Mouse (Mus musculus) embryonic facial prominence, embryonic 14.5 days (tissue): ENCODE measurements at regions not wholly inside any gene's neighbourhood (a gene's known extent, or its start where the extent isn't known, plus 50 kb on each side); places are given as distances from the start of the nearest gene placed in this dataset.

Experiments used
- ATAC-seq: fragments of 200-750 bp; cut with Nextera tagmentation; 2 replicates; pipeline ENCODE4 v1.8.0; 2017; ENCODE audit warnings: low read depth, moderate number of reproducible peaks, moderate TSS enrichment
- DNase-seq: peaks from one replicate; pipeline ENCODE4 v3.0.0-alpha.2; 2015; ENCODE audit warnings: low spot score
- H3K27ac ChIP-seq: fragments of 300-500 bp; sonication (generic); replicated peaks from 2 replicates; pipeline ENCODE4 v1.5.1; 2014; ENCODE audit warnings: low read depth, mild to moderate bottlenecking, low read length, moderate library complexity
- H3K27me3 ChIP-seq: fragments of 300-500 bp; sonication (generic); replicated peaks from 2 replicates; pipeline ENCODE4 v1.6.1; 2014; ENCODE audit warnings: low read length; ENCODE audit not compliant: control insufficient read depth, insufficient read depth
- H3K36me3 ChIP-seq: fragments of 300-500 bp; sonication (generic); 2 replicates; pipeline ENCODE4 v1.6.1; 2014; ENCODE audit warnings: low read length, mixed read lengths; ENCODE audit not compliant: control insufficient read depth, insufficient read depth
- H3K4me1 ChIP-seq: fragments of 300-500 bp; sonication (generic); 2 replicates; pipeline ENCODE4 v1.6.1; 2014; ENCODE audit warnings: antibody characterized with exemption, low read length; ENCODE audit not compliant: control insufficient read depth, insufficient read depth
- H3K4me2 ChIP-seq: fragments of 300-500 bp; sonication (generic); 2 replicates; pipeline ENCODE4 v1.6.1; 2014; ENCODE audit warnings: low read depth, mild to moderate bottlenecking, low read length, moderate library complexity, mixed read lengths
- H3K4me3 ChIP-seq: fragments of 300-500 bp; sonication (generic); 2 replicates; pipeline ENCODE4 v1.5.1; 2014; ENCODE audit warnings: low read depth, mild to moderate bottlenecking, low read length
- H3K9ac ChIP-seq: fragments of 300-500 bp; sonication (generic); 2 replicates; pipeline ENCODE4 v1.6.1; 2014; ENCODE audit warnings: low read depth, mild to moderate bottlenecking, low read length, moderate library complexity, mixed read lengths
- H3K9me3 ChIP-seq: fragments of 300-500 bp; sonication (generic); 2 replicates; pipeline ENCODE4 v1.6.1; 2016; ENCODE audit warnings: low read length; ENCODE audit not compliant: control insufficient read depth
- WGBS: fragments of 180-500 bp; shearing (Covaris S2); extraction: QIAGEN DNeasy Blood & Tissue Kit; methylation state at CpG from one replicate; pipeline ENCODE4 v1.1.7; 2014; 5-methylcytosine and 5-hydroxymethylcytosine counted together

DNA sequence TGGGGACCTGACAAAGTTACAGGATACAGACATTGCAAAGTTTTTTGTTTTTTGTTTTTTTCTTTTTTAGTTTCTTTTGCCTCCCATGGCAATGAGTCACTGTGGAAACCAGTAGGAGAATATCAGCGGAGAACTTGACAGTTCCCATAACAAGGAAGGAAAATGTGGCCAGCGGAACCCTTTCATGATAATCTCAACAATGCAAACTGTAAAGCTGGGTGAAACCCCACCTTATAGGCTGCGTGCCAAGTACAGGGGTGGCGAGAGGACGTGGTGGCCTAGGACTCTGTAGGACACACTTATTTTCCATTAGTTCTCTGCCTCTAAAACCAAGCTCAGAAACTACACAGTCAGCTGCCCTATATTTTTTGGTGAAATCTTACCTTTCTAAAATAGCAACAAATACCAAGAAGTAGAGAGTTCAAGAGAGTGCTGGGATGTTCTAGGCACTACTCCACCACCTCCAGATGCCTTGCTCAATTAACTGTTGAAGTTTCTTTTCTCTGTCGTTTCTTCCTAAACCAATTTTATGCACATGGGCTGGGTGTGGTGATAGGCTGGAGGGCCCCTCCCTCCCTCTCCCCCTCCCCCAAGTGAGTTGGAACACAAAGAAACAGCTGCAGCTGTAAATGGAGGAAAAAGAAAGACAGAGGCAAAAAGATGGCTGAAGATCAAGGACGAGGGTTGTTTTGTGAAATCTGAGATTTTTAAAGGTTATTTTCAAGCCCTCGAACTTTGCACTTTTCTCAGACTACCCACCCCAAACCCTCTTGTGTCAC lies 201.0 kb upstream of the Kbtbd8 start:
- H3K9me3 ChIP-seq = no peaks in the 10 kb centered on the region
- H3K4me3 ChIP-seq = no peak overlapping the region
- ATAC-seq (no peak), DNase-seq (peak; percentile 70)
- no peaks in the 10 kb centered on the region for H3K36me3 ChIP-seq
- H3K4me2 ChIP-seq = no peak overlapping the region
- 52% methylated on average over 8 of the region's 8 CpGs for WGBS
- H3K27ac ChIP-seq = no peak overlapping the region
- H3K27me3 ChIP-seq = no peaks in the 10 kb centered on the region
- no peak overlapping the region for H3K9ac ChIP-seq
- peaks cover 12% of the 10 kb centered on the region; the same call in 1 of the 2 replicates for H3K4me1 ChIP-seq

GRCm38 (mm10) chr6:94911836-94912235 lies 205.2 kb upstream of the Kbtbd8 start:
- DNase-seq (peak; percentile 79), ATAC-seq (no peak)
- Histone ChIP-seq H3K36me3 (no peaks in the 10 kb centered on the region), H3K4me3 (no peak overlapping the region), H3K9me3 (no peaks in the 10 kb centered on the region), H3K4me2 (no peak overlapping the region), H3K4me1 (peaks cover 12% of the 10 kb centered on the region; the same call in 1 of the 2 replicates), H3K9ac (no peak overlapping the region), H3K27me3 (no peaks in the 10 kb centered on the region), H3K27ac (peak overlapping the region; percentile 75)
- 43% methylated on average over 3 of the region's 3 CpGs for WGBS

DNA sequence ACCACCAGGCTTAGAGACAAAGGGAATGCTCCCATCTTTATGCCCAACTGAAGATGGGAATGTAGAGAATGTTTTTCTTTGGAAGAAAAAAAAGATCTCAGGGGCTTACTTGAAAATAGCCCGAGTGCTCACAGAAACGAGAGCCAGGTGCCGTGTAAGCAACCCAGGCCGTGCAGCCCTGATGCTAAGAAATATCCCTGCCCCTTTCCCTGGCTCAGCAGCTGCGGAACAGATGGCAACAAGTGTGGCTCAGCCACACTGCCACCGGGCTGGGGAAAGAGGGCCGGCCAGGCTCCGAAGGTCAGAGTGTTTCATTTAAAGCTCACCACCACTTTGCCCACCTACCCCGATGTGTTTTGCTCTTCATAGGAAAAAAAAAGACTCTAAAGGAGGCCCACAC lies 205.7 kb upstream of the Kbtbd8 start:
- WGBS = 12% methylated on average over 9 of the region's 9 CpGs
- Histone ChIP-seq H3K9me3 (no peaks in the 10 kb centered on the region), H3K36me3 (no peaks in the 10 kb centered on the region), H3K4me2 (0 out of 2 replicates have a peak overlapping the region, but pooled peaks have one; percentile 11), H3K27me3 (no peaks in the 10 kb centered on the region), H3K9ac (no peak overlapping the region), H3K4me1 (peaks cover 12% of the 10 kb centered on the region; the same call in 1 of the 2 replicates), H3K27ac (peak overlapping the region; percentile 75), H3K4me3 (no peak overlapping the region)
- ATAC-seq (peak; percentile 88), DNase-seq (peak; percentile 86)

GRCm38 (mm10) chr6:94900862-94901261 lies 200.9 kb upstream of the Lrig1 start:
- DNase-seq (peak; percentile 31), ATAC-seq (no peak)
- Histone ChIP-seq H3K4me3 (no peak overlapping the region), H3K9me3 (no peaks in the 10 kb centered on the region), H3K4me1 (no peaks in the 10 kb centered on the region), H3K27me3 (no peaks in the 10 kb centered on the region), H3K36me3 (no peaks in the 10 kb centered on the region), H3K27ac (no peak overlapping the region), H3K4me2 (no peak overlapping the region), H3K9ac (no peak overlapping the region)
- WGBS = 78% methylated on average over 4 of the region's 4 CpGs

- Histone ChIP-seq H3K4me3 (no peak overlapping the region), H3K27ac (no peak overlapping the region), H3K4me1 (no peaks in the 10 kb centered on the region), H3K27me3 (no peaks in the 10 kb centered on the region), H3K36me3 (no peaks in the 10 kb centered on the region), H3K9ac (no peak overlapping the region), H3K4me2 (no peak overlapping the region), H3K9me3 (no peaks in the 10 kb centered on the region)
- ATAC-seq = no peak
- 83% methylated on average over 9 of the region's 9 CpGs for WGBS
- no peak for DNase-seq
Observed at GRCm38 (mm10) chr6:94898881-94899280, 198.9 kb upstream of the Lrig1 start.

DNA sequence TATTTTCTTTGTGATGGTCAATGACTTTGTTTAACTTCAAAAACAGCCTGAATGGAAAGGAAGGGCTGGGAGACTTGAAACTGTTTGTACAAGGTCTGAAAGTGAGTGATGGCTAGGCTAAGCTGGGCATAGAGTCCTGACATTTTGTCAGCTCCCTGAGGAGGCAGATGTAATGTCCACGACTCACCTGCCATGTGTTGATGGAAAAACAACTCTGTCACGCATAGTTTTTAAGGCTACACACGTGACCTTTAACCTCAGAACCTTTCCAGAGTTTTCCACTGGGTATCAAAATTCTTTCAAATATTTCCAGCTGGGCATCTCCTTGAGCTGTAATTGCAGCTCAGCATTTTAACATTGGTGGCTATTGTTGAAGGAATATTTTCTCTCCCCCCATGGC lies 190.2 kb upstream of the Lrig1 start:
- 25% methylated on average over 3 of the region's 3 CpGs for WGBS
- no peak for ATAC-seq
- H3K4me3 ChIP-seq = no peak overlapping the region

GRCm38 (mm10) chr6:94889271-94889670 lies 189.3 kb upstream of the Lrig1 start:
- Histone ChIP-seq H3K9ac (no peak overlapping the region), H3K9me3 (no peaks in the 10 kb centered on the region), H3K4me1 (peaks cover 5% of the 10 kb centered on the region; the same call in 1 of the 2 replicates), H3K4me3 (no peak overlapping the region), H3K4me2 (no peak overlapping the region), H3K36me3 (no peaks in the 10 kb centered on the region), H3K27me3 (no peaks in the 10 kb centered on the region), H3K27ac (no peak overlapping the region)
- DNase-seq = no peak
- ATAC-seq = no peak
- 68% methylated on average over 10 of the region's 10 CpGs for WGBS

More for the DNA sequence above, 190.2 kb upstream of the Lrig1 start:
- H3K9ac ChIP-seq = no peak overlapping the region
- H3K4me2 ChIP-seq = no peak overlapping the region
- no peak overlapping the region for H3K27ac ChIP-seq
- H3K36me3 ChIP-seq = no peaks in the 10 kb centered on the region
- no peaks in the 10 kb centered on the region for H3K9me3 ChIP-seq
- peaks cover 5% of the 10 kb centered on the region; the same call in 1 of the 2 replicates for H3K4me1 ChIP-seq
- no peaks in the 10 kb centered on the region for H3K27me3 ChIP-seq
- no peak for DNase-seq

DNA sequence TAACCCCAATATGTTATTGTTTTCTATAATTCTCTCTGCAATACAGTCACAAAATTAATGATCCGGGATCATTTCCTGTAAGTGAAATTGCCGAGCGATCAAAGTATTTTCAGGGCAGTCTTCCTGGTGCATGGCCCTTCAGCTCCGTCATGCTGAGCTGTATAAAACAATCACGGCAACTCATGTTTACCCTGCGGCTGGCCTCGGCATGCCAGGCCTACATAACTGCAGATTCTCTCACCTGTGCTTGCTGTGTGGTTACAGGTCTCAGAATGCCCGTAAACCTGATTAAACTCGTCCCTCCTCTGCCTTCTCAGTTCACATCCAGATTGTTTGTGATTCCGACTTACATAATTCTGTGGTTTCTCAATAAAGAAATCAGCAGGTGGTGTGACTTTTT lies 181.2 kb upstream of the Lrig1 start:
- H3K27ac ChIP-seq = peak overlapping the region; percentile 55
- H3K9me3 ChIP-seq = no peaks in the 10 kb centered on the region
- no peak overlapping the region for H3K4me2 ChIP-seq
- H3K4me1 ChIP-seq = no peaks in the 10 kb centered on the region
- no peak overlapping the region for H3K4me3 ChIP-seq
- no peak overlapping the region for H3K9ac ChIP-seq
- no peaks in the 10 kb centered on the region for H3K27me3 ChIP-seq
- ATAC-seq = peak; percentile 78; the same call in 1 of the 2 replicates
- peak; percentile 80 for DNase-seq
- no peaks in the 10 kb centered on the region for H3K36me3 ChIP-seq
- WGBS = 69% methylated on average over 10 of the region's 10 CpGs

- no peaks in the 10 kb centered on the region for H3K36me3 ChIP-seq
- no peak overlapping the region for H3K4me3 ChIP-seq
- H3K9me3 ChIP-seq = no peaks in the 10 kb centered on the region
- H3K4me1 ChIP-seq = no peaks in the 10 kb centered on the region
- 64% methylated on average over 5 of the region's 5 CpGs for WGBS
- no peaks in the 10 kb centered on the region for H3K27me3 ChIP-seq
- ATAC-seq = no peak
- H3K9ac ChIP-seq = no peak overlapping the region
- DNase-seq = no peak
- H3K4me2 ChIP-seq = no peak overlapping the region
- no peak overlapping the region for H3K27ac ChIP-seq
Observed at GRCm38 (mm10) chr6:94875841-94876240, 175.9 kb upstream of the Lrig1 start.
